Mouse (Mus musculus) CD4-positive, CD25-positive, alpha-beta regulatory T cell, adult 2 months (primary cell): Measurements from ENCODE around the gene Pla2g6.

Source experiments
- DNase-seq: peaks from one replicate; pipeline ENCODE4 v3.0.0-alpha.2; 2012; ENCODE audit warnings: low read depth, low spot score

The Pla2g6 gene

GRCm38 (mm10) chr15:79277728-79278127, 50.5 kb downstream of the Pla2g6 start:
- no peak for DNase-seq

DNA sequence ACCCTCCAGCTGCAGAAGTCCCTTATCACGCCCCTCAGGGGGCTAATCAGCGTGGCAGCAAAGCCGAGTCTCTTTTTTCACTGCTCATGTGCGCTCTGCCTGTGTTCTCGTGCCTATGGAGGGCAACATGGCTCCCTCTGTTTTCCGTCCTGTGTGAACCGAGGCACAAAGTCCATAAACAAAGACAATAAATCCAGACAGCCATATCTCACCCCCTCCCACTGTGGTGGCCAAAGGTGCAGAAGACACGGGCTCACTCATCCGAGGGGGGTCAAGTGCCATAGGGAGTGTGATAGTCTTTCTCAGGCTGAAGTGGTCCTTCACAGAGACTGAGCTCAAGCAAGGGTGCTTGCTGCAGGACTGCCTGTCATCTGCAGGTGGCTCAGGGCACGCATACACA, 55.2 kb downstream of the Pla2g6 start:
- no peak for DNase-seq

GRCm38 (mm10) chr15:79271124-79271746, 57.0 kb downstream of the Pla2g6 start:
- DNase-seq, result peak; percentile 88

- peak; percentile 93 for DNase-seq
These were observed 57.7 kb downstream of the Pla2g6 start for GRCm38 (mm10) chr15:79270317-79271123.

DNA sequence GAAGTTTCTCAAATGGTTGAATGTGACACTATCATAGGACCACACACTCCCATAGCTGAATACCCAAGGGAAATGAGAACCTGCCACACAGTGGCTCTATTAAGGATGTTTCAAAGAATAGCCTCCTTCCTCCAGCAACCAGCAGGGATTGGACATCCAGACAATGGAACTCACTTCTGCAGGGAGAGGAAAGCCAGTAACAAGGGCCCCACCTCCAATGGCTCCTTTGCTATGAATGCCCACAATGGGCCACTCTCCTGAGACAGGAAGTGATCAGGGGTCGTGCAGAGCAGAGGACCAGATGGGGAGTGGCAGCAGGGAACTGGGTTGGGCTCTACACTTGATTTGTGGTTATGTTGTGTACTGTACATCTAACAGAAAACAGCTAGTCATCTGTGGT, 59.7 kb downstream of the Pla2g6 start:
- no peak for DNase-seq

- DNase-seq, result peak; percentile 47
These were observed 62.8 kb downstream of the Pla2g6 start for GRCm38 (mm10) chr15:79265384-79265783.

- no peak for DNase-seq
These were observed 64.5 kb downstream of the Pla2g6 start for GRCm38 (mm10) chr15:79263726-79264125.

DNA sequence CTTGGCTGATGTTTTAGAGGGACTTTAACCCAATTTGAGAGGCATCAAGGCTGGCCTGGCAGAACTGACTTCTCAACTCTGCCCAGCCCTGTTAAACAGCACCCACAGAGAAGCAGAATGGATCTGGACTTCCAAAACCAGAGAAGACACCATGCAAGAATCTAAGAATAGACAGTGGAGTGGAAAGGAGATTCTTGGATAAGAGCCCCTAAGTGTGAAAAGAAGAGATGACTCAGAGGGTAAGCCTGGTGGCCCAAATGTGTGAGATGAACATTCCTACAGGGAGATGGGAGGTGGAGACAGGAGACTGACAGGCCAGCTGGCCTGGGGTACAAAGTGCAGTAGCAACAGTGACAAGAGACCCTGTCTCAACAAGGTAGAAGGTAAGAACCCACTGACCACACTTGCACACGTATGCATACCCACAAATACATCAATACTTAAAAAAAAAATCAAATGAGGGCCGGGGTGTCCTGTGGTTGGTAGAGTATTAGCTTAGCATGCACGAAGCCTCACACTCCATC, 65.3 kb downstream of the Pla2g6 start:
- no peak for DNase-seq

GRCm38 (mm10) chr15:79262375-79262774, 65.8 kb downstream of the Pla2g6 start:
- peak; percentile 57 for DNase-seq

DNA sequence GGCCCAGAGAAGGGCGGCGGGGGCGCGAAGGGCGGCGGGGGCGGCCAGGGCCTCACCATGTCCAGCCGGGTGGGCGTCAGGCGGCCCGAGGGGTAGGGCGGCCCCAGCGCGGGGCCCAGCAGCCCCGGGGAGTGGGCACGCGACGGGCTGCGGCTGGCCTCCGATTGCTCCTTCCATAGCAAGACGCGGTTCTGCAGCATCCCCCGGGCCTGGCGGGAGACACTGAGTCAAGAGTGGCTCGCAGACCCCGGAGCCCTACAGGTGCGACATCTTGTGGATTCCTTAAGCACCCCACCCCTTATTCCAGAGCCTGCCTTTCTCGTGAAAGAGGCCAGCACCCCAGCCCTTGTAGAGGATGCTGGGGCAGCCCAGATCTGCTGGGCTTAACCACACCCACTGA, 66.4 kb downstream of the Pla2g6 start:
- peak; percentile 18 for DNase-seq

- peak; percentile 49 for DNase-seq
These were observed 67.0 kb downstream of the Pla2g6 start for GRCm38 (mm10) chr15:79261095-79261725.

DNA sequence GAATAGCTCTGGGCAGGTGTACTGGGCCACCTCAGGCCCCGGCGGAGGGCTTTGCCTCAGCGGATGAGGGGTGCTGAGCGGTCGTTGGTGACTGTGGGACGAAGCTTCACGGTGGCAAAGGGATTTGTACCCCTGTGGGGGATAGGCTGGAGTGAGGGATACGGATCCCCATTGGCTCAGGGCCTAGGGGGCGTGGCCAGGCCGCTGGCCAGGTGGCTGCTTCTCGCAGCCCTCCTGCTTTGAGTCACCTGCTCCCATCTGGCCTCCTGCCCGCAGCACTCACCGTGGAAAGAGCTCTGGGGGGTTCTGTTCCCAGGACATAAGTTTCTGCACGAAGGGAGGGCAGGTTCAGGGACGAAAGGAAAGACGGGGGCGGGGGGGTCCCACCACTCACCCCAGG, 69.7 kb downstream of the Pla2g6 start:
- DNase-seq, result no peak

- DNase-seq, result no peak
These were observed 73.5 kb downstream of the Pla2g6 start, which contains the start of gene Slc16a8 for GRCm38 (mm10) chr15:79254661-79255060. TSS of gene Slc16a8 (minus strand) at chr15:79254761.

DNA sequence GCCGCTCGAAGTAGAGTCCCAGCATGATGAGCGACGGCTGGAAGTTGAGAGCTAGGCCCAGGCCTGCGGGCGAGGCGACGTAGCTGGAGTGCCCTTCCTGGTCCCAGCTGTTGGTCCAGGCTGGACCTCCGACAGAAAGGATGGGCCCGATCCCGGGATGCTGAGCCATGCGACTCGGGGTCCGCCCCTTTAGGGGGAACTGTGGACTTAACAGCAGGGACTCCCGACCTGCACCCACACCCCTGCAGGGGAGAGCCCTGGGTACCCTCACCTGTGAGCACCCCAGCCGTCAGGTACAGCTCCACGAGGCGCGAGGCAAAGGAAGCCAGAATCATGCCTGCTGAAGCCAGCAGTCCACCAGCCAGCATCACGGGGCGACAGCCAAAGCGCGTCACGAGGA, 75.6 kb downstream of the Pla2g6 start:
- no peak for DNase-seq

DNA sequence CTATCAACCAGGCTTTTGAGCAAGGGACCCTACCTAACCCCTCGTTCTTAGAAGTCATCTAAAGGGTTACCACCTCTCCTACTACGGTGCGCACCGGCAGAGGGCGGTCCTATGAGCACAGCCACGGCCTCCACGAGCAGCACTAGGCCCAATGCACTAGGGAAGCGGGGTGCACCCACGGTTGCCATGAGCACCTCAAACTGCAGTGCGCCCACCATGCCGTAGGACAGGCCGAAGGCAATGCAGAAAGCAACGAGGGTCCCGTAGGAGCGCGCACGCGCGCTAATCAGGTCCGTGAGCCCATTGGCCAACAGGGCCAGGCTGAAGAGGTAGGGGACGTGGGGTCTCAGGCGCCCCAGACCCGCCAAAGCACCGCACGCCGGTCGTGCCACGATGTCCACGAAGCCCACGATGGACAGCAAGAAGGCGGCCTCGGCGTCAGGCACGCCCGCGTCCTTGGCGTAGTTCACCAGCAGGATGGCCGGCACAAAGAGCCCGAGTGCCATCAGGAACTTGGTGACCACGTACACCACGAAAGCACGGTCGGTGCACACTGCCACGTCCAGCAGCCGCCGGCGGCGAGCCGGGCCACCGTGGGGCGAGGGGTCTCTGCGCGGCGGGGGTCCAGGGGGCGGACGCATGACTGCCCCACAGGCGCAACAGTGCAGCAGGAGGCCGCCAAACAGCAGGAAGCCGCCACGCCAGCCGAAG, 76.3 kb downstream of the Pla2g6 start:
- DNase-seq, result no peak

DNA sequence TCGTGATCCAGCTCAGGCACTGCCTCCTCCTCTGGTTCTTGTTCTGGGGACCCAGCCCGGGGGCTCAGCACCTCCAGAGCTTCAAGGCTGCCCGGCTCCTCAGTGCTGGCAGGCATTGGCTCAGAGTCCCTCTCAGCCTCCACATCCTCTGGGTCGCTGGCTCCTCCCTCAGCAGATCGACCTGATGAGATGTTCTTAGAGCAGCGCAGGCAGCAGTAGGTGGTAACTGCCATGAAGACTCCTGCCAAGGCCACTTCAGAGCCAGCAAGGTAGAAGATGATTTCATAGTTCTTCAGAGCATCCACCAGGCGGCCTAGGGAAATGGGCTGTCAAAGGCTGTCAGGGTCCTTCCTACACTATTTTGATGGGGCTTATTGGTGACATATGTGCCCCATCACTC, 77.0 kb downstream of the Pla2g6 start:
- no peak for DNase-seq

GRCm38 (mm10) chr15:79250236-79250635, 78.0 kb downstream of the Pla2g6 start:
- DNase-seq, result no peak

GRCm38 (mm10) chr15:79245321-79245720, 82.9 kb downstream of the Pla2g6 start:
- no peak for DNase-seq

- DNase-seq, result no peak
These were observed 83.9 kb downstream of the Pla2g6 start for GRCm38 (mm10) chr15:79244071-79244893.

DNA sequence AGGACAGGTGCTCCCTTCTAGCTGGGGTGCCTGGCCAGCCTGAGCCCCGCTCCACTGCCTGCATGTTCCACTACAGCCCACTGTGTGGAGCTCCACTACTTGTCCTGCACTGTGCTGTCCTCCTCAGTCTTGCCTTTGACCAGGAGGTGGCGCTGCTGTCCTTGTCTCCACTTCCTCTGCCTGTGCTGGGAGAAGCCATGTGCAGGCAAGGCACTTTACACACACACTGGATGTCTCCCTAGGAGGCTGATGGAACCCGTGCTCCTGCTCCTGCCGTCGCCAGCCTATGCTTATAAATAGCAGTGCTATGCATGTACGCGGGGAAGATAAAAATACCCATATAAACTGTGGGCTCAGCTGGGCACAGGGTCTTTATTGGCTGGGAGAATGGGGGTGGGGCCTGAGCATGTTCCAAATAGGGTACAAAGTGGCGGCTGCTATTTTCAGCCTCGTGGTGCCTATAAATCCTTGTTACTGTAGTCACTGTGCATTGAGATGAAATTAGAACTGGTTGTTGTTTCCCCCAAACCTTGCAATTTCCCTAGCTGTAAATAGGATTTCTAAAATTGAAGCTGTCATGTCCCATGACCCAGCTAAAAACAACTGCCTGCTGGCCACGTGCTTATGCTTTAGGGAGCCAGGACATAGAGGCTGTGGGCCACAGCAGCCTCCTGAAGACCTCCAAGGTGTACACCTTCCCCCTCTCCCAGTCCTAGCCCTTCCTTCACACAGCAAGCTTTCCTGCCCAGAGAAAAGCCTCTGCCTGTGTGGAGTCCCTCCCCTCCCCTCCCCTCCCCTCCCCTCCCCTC, 84.8 kb downstream of the Pla2g6 start:
- DNase-seq, result peak; percentile 98
